Mouse (Mus musculus): ENCODE measurements around the gene S100pbp.

S100pbp gene

GRCm38 (mm10) chr4:129105356-129105755, 84.2 kb downstream of the S100pbp start, which contains the start of gene Tmem54:
Gene Tmem54 (plus strand): TSS chr4:129105548.
- DNase-seq (ENCODE audit: low read depth, low spot score): no peak

- DNase-seq (ENCODE audit: low read depth, low spot score): no peak
Measured at GRCm38 (mm10) chr4:129102133-129102829, 87.2 kb downstream of the S100pbp start.
